8 mouse cellular contexts compared by ENCODE assay signal in genomic region chr8:108695938-108696630, GRCm38 (mm10).
DNase-seq lines count a peak whose midpoint lies in the region; ATAC-seq and TF ChIP-seq lines count a peak whose summit lies in the region.

No protein-coding gene starts in this region.

- peak overlapping the region; percentile 64 for H3K4me2 ChIP-seq in heart, embryonic 14.5 days (ENCODE audit: low read length)
- peak overlapping the region; percentile 52 for H3K4me2 ChIP-seq in liver, embryonic 13.5 days
- H3K4me2 ChIP-seq in neural tube, embryonic 15.5 days, result peak overlapping the region; percentile 55

- no peak for TF ChIP-seq EP300 in ES-Bruce4 (IDR thresholded peaks at IDR 0.05; ENCODE audit: insufficient read depth, low read depth, low read length)

- WGBS in heart, embryonic 14.5 days, result under 1% methylated on average over 31 of the region's 31 CpGs
- WGBS in liver, embryonic 13.5 days (ENCODE audit: insufficient replicate concordance), result 2% methylated on average over 31 of the region's 31 CpGs
- WGBS in neural tube, embryonic 15.5 days, result 1% methylated on average over 30 of the region's 31 CpGs

- no peak for TF ChIP-seq POLR2A in ES-Bruce4 (IDR thresholded peaks at IDR 0.05; ENCODE audit: insufficient read depth, low read length)

- DNase-seq in adrenal gland, postnatal 14 days, result peak; percentile 67
- no peak for DNase-seq in liver, embryonic 13.5 days
- DNase-seq in natural killer cell, adult 2 months (ENCODE audit: low spot score in 2 of 2), result no peak
- no peak for DNase-seq in layer of hippocampus, adult 18-20 months (ENCODE audit: low spot score in 2 of 2)

- peak overlapping the region; percentile 42 for H3K9ac ChIP-seq in ES-Bruce4 (ENCODE audit: low read depth, poor library complexity, severe bottlenecking)
- peak overlapping the region; percentile 41; the same call in 1 of the 2 replicates for H3K9ac ChIP-seq in heart, embryonic 14.5 days (ENCODE audit: low read length)
- no peak overlapping the region for H3K9ac ChIP-seq in liver, embryonic 13.5 days
- peak overlapping the region; percentile 24 for H3K9ac ChIP-seq in neural tube, embryonic 15.5 days (replicated peaks)

- H3K36me3 ChIP-seq in ES-Bruce4 (ENCODE audit: control insufficient read depth, insufficient read depth, low read length, poor library complexity, severe bottlenecking), result no peaks in the 10 kb centered on the region
- no peaks in the 10 kb centered on the region for H3K36me3 ChIP-seq in heart, embryonic 14.5 days (ENCODE audit: control insufficient read depth, insufficient read depth, low read length)
- H3K36me3 ChIP-seq in liver, embryonic 13.5 days, result no peaks in the 10 kb centered on the region
- H3K36me3 ChIP-seq in neural tube, embryonic 15.5 days, result no peaks in the 10 kb centered on the region

- peaks cover 21% of the 10 kb centered on the region for H3K27me3 ChIP-seq in ES-Bruce4 (ENCODE audit: control insufficient read depth, insufficient read depth, low read length, poor library complexity, severe bottlenecking)
- peaks cover 54% of the 10 kb centered on the region for H3K27me3 ChIP-seq in heart, embryonic 14.5 days (ENCODE audit: control insufficient read depth, insufficient read depth, low read length)
- H3K27me3 ChIP-seq in liver, embryonic 13.5 days, result peaks cover 85% of the 10 kb centered on the region
- peaks cover 45% of the 10 kb centered on the region for H3K27me3 ChIP-seq in neural tube, embryonic 15.5 days (replicated peaks)

- H3K9me3 ChIP-seq in ES-Bruce4 (replicated peaks; ENCODE audit: control insufficient read depth, insufficient read depth, low read length, poor library complexity, severe bottlenecking), result no peaks in the 10 kb centered on the region
- no peaks in the 10 kb centered on the region for H3K9me3 ChIP-seq in heart, embryonic 14.5 days (ENCODE audit: control insufficient read depth, low read length)
- no peaks in the 10 kb centered on the region for H3K9me3 ChIP-seq in liver, embryonic 13.5 days (replicated peaks)
- no peaks in the 10 kb centered on the region for H3K9me3 ChIP-seq in neural tube, embryonic 15.5 days (replicated peaks)

- ATAC-seq in heart, embryonic 14.5 days (ENCODE audit: insufficient number of reproducible peaks, insufficient read depth, low FRiP score, low read depth), result no peak
- no peak for ATAC-seq in liver, embryonic 13.5 days (ENCODE audit: low read depth)
- ATAC-seq in neural tube, embryonic 15.5 days (ENCODE audit: low FRiP score), result no peak
- no peak for ATAC-seq in erythroid progenitor cell, adult 5-6 weeks (replicated peaks; ENCODE audit: low FRiP score, poor library complexity, severe bottlenecking)

- peak overlapping the region; percentile 56 for H3K4me3 ChIP-seq in ES-Bruce4 (ENCODE audit: low read depth, low read length)
- H3K4me3 ChIP-seq in heart, embryonic 14.5 days (ENCODE audit: control insufficient read depth in 1 of 2, insufficient read depth in 1 of 2, low read depth in 1 of 2, low read length in 2 of 2), result peak overlapping the region; percentile 29 to 34
- peak overlapping the region; percentile 38 for H3K4me3 ChIP-seq in liver, embryonic 13.5 days (replicated peaks)
- H3K4me3 ChIP-seq in neural tube, embryonic 15.5 days (replicated peaks), result peak overlapping the region; percentile 21

- peaks cover 4% of the 10 kb centered on the region for H3K4me1 ChIP-seq in ES-Bruce4 (ENCODE audit: control insufficient read depth, insufficient read depth, low read length)
- H3K4me1 ChIP-seq in heart, embryonic 14.5 days (ENCODE audit: control insufficient read depth in 2 of 2, insufficient read depth in 2 of 2, low read length in 2 of 2), result peaks cover 35 to 52% of the 10 kb centered on the region in 2 experiments
- peaks cover 35% of the 10 kb centered on the region for H3K4me1 ChIP-seq in liver, embryonic 13.5 days (replicated peaks)
- H3K4me1 ChIP-seq in neural tube, embryonic 15.5 days, result peaks cover 51% of the 10 kb centered on the region

- no peak for TF ChIP-seq CTCF in ES-Bruce4 (IDR thresholded peaks at IDR 0.05; ENCODE audit: low read depth, low read length)

- H3K27ac ChIP-seq in ES-Bruce4 (ENCODE audit: insufficient read depth, low read length), result no peak overlapping the region
- no peak overlapping the region for H3K27ac ChIP-seq in heart, embryonic 14.5 days (replicated peaks in 1 of 2; ENCODE audit: control insufficient read depth in 1 of 2, insufficient read depth in 1 of 2, low read depth in 2 of 2, low read length in 2 of 2)
- no peak overlapping the region for H3K27ac ChIP-seq in liver, embryonic 13.5 days
- peak overlapping the region; percentile 75 for H3K27ac ChIP-seq in neural tube, embryonic 15.5 days (replicated peaks)
